Mouse (Mus musculus): ENCODE measurements at regions not wholly inside any gene's neighbourhood (a gene's known extent, or its start where the extent isn't known, plus 50 kb on each side); places are given as distances from the start of the nearest gene placed in this dataset.

DNA sequence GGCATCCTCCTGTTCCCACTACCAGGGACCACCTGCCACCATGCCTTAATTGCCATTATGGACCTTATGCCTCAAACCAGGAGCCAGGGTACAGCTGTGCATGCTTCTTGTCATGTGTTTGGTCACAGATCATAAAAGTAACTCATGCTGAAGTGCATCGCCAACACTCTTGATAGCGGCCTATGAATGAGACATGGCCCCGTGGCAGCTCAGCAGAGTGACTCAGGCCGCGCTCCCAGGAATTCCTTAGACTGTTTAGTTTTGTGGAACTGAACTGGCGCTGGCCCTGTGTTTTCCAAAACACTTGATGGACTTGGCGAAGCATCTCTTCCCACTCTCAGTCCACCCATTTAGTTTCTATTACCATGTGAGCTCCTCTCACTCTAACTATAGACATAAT lies 51.1 kb upstream of the Ednrb start:
- no peak for DNase-seq

More for the DNA sequence above, 51.1 kb upstream of the Ednrb start:
- no peaks in the 10 kb centered on the region for H3K36me3 ChIP-seq (ENCODE audit: control insufficient read depth, insufficient read depth, low read length)
- TF ChIP-seq POLR2A (IDR thresholded peaks at IDR 0.05; ENCODE audit: low read depth, low read length) (no peak), CTCF (conservative IDR thresholded peaks at IDR 0.05; ENCODE audit: insufficient read depth, insufficient read length, low read depth, low read length) (no peak)
- WGBS, result 93% methylated on average over 7 of the region's 7 CpGs
- no peaks in the 10 kb centered on the region for H3K27me3 ChIP-seq (replicated peaks; ENCODE audit: control insufficient read depth, insufficient read depth, low read length)
- no peak overlapping the region for H3K4me3 ChIP-seq (ENCODE audit: insufficient read depth, low read depth, low read length)
- no peaks in the 10 kb centered on the region; the same call in 1 of the 2 replicates for H3K4me1 ChIP-seq (ENCODE audit: control insufficient read depth, insufficient read depth, low read length)
- no peak overlapping the region for H3K27ac ChIP-seq (ENCODE audit: insufficient read depth, low read depth, low read length)

Data from kidney, adult 2 months (tissue).